Mouse (Mus musculus): ENCODE measurements at regions not wholly inside any gene's neighbourhood (a gene's known extent, or its start where the extent isn't known, plus 50 kb on each side); places are given as distances from the start of the nearest gene placed in this dataset.

- TF ChIP-seq CTCF (IDR thresholded peaks at IDR 0.05; ENCODE audit: low read depth) = no peak
- TF ChIP-seq EP300 (optimal IDR thresholded peaks at IDR 0.05) = no peak
These were observed 245.7 kb downstream of the Arl6ip6 start for GRCm38 (mm10) chr2:53437046-53437815.
